Mouse (Mus musculus): ENCODE data around the gene Ccdc22.

Ccdc22 gene

GRCm38 (mm10) chrX:7573176-7574086 is 31.9 kb downstream of the Ccdc22 start, which contains the start of gene Foxp3:
Gene Foxp3, plus strand, starts transcription at chrX:7573644.
- no peak for DNase-seq (ENCODE audit: low read depth)

- no peak for DNase-seq (ENCODE audit: low read depth)
Observed at GRCm38 (mm10) chrX:7572466-7572865, 32.9 kb downstream of the Ccdc22 start.

GRCm38 (mm10) chrX:7571565-7572136 is 33.7 kb downstream of the Ccdc22 start:
- DNase-seq (ENCODE audit: low read depth), result no peak

GRCm38 (mm10) chrX:7570481-7571175 is 34.7 kb downstream of the Ccdc22 start:
- DNase-seq (ENCODE audit: low read depth), result no peak

GRCm38 (mm10) chrX:7567491-7567890 is 37.8 kb downstream of the Ccdc22 start:
- DNase-seq (ENCODE audit: low read depth), result no peak

- no peak for DNase-seq (ENCODE audit: low read depth)
Observed at GRCm38 (mm10) chrX:7566352-7566751, 39.0 kb downstream of the Ccdc22 start.

- no peak for DNase-seq (ENCODE audit: low read depth)
Observed at GRCm38 (mm10) chrX:7563076-7563475, 42.2 kb downstream of the Ccdc22 start.

- no peak for DNase-seq (ENCODE audit: low read depth)
Observed at GRCm38 (mm10) chrX:7553474-7553873, 51.8 kb downstream of the Ccdc22 start.

All from c-Kit-positive CD71-negative TER-119-negative erythroid progenitor cells, embryonic 14.5 days (primary cell).